Mouse (Mus musculus) midbrain, embryonic 14.5 days (tissue): ENCODE measurements around the gene Pam. TPM values are rescaled to one million over a fixed set of nuclear protein-coding genes. Genes with fewer than 3 reads are reported as not detected.

Experiments
- ATAC-seq: fragments of 200-750 bp; cut with Nextera tagmentation; 2 replicates; pipeline ENCODE4 v1.8.0; 2017; ENCODE audit warnings: moderate number of reproducible peaks, moderate library complexity; ENCODE audit not compliant: low FRiP score, low TSS enrichment
- DNase-seq: peaks from one replicate; pipeline ENCODE4 v3.0.0-alpha.2; 2015
- H3K27ac ChIP-seq: fragments of 300-500 bp; sonication (generic); replicated peaks from 2 replicates; pipeline ENCODE4 v1.5.1; 2014; ENCODE audit warnings: mild to moderate bottlenecking, low read depth, low read length, moderate library complexity
- H3K27me3 ChIP-seq: fragments of 300-500 bp; sonication (generic); 2 replicates; pipeline ENCODE4 v1.6.1; 2014; ENCODE audit warnings: low read length, control low read depth, mixed read lengths; ENCODE audit not compliant: control insufficient read depth, insufficient read depth
- H3K36me3 ChIP-seq: fragments of 300-500 bp; sonication (generic); 2 replicates; pipeline ENCODE4 v1.6.1; 2014; ENCODE audit warnings: low read length, control low read depth; ENCODE audit not compliant: control insufficient read depth, insufficient read depth
- H3K4me1 ChIP-seq: fragments of 300-500 bp; sonication (generic); 2 replicates; pipeline ENCODE4 v1.6.1; 2014; ENCODE audit warnings: mild to moderate bottlenecking, antibody characterized with exemption, low read length, control low read depth; ENCODE audit not compliant: control insufficient read depth, insufficient read depth
- H3K4me2 ChIP-seq: fragments of 300-500 bp; sonication (generic); 2 replicates; pipeline ENCODE4 v1.6.1; 2014; ENCODE audit warnings: mild to moderate bottlenecking, low read length, moderate library complexity
- H3K4me3 ChIP-seq: fragments of 300-500 bp; sonication (generic); replicated peaks from 2 replicates; pipeline ENCODE4 v1.5.1; 2014; ENCODE audit warnings: low read depth, low read length
- H3K9ac ChIP-seq: fragments of 300-500 bp; sonication (generic); replicated peaks from 2 replicates; pipeline ENCODE4 v1.6.1; 2014; ENCODE audit warnings: mild to moderate bottlenecking, low read length, moderate library complexity
- H3K9me3 ChIP-seq: fragments of 300-500 bp; sonication (generic); 2 replicates; pipeline ENCODE4 v1.6.1; 2016; ENCODE audit warnings: low read length, control low read depth, mixed read lengths; ENCODE audit not compliant: control insufficient read depth
- WGBS: fragments of 180-500 bp; shearing (Covaris S2); extraction: QIAGEN DNeasy Blood & Tissue Kit; methylation state at CpG from one replicate; pipeline ENCODE4 v1.1.7; 2014; 5-methylcytosine and 5-hydroxymethylcytosine counted together
- polyA plus RNA-seq: library from polyadenylated mRNA; unstranded; fragments of >200 nt; fragmentation: Nextera tagmentation; extraction: Ambion mirVana; gene quantifications from 2 replicates; pipeline ENCODE4 v1.2.1, GENCODE M21; 2014

The Pam gene
- polyA plus RNA-seq, 1 experiment from 2014 or later = 47.2 TPM

GRCm38 (mm10) chr1:98072045-98072444 lies 23.4 kb downstream of the Pam start:
- H3K27ac ChIP-seq = no peak overlapping the region
- 0 out of 2 replicates have a peak, but pooled peaks cover 8% of the 10 kb centered on the region for H3K4me1 ChIP-seq
- DNase-seq = no peak
- H3K4me2 ChIP-seq = no peak overlapping the region
- no peaks in the 10 kb centered on the region for H3K27me3 ChIP-seq
- WGBS = 55% methylated on average over 6 of the region's 6 CpGs
- no peaks in the 10 kb centered on the region for H3K36me3 ChIP-seq
- no peak overlapping the region for H3K9ac ChIP-seq
- ATAC-seq = no peak
- H3K4me3 ChIP-seq = no peak overlapping the region
- H3K9me3 ChIP-seq = no peaks in the 10 kb centered on the region

DNA sequence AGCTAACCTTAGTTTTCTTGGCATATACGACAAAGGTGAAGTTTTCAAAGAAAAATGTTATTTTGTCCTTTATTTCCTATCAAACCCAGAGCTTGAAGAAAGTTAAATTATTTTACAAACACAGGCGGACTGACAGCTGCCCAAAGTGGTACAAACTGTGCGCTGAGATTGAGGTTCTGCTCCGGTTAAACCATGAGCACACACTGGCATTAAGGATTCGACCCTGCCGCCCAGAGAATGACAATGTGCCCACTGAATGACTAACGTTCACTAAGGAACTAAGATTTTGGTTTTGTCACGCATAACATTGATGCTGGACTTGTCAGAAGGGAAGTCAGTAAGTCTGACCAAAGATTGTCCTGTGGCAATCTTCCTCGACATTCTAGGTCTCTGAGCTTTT lies 24.0 kb downstream of the Pam start:
- WGBS = 86% methylated on average over 9 of the region's 9 CpGs
- no peak overlapping the region for H3K4me2 ChIP-seq
- H3K9me3 ChIP-seq = no peaks in the 10 kb centered on the region
- H3K4me3 ChIP-seq = no peak overlapping the region
- no peak overlapping the region for H3K9ac ChIP-seq
- H3K4me1 ChIP-seq = 0 out of 2 replicates have a peak, but pooled peaks cover 8% of the 10 kb centered on the region
- no peaks in the 10 kb centered on the region for H3K36me3 ChIP-seq
- DNase-seq = no peak
- H3K27me3 ChIP-seq = no peaks in the 10 kb centered on the region
- no peak overlapping the region for H3K27ac ChIP-seq
- ATAC-seq = no peak

GRCm38 (mm10) chr1:98070743-98071325 lies 24.6 kb downstream of the Pam start:
- 80% methylated on average over 5 of the region's 5 CpGs for WGBS
- H3K4me3 ChIP-seq = no peak overlapping the region
- H3K9ac ChIP-seq = no peak overlapping the region
- no peaks in the 10 kb centered on the region for H3K9me3 ChIP-seq
- H3K4me1 ChIP-seq = 0 out of 2 replicates have a peak, but pooled peaks cover 8% of the 10 kb centered on the region
- no peak for DNase-seq
- no peaks in the 10 kb centered on the region for H3K27me3 ChIP-seq
- H3K36me3 ChIP-seq = no peaks in the 10 kb centered on the region
- no peak for ATAC-seq
- no peak overlapping the region for H3K27ac ChIP-seq
- H3K4me2 ChIP-seq = no peak overlapping the region

DNA sequence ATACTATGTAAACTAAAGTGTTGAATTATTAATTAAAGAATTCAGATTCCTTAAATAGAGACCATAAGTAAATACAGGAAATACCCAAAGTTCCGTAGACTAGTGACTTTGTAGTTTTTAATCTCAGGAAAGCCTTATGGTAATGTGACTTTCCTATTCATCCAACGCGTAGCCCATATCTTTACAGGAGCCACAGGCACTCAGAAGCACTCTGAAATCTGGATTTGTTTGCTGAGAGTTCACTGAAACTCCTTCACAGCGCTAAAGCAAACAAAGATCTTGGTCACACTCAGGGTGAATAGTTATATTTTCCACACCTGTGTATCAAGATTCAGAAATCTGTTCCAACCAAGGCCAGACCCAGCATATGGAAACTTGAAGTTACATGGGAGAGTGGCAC lies 27.3 kb downstream of the Pam start:
- no peak overlapping the region for H3K27ac ChIP-seq
- DNase-seq (no peak), ATAC-seq (no peak)
- H3K36me3 ChIP-seq = no peaks in the 10 kb centered on the region
- 90% methylated on average over 4 of the region's 4 CpGs for WGBS
- no peak overlapping the region for H3K4me3 ChIP-seq
- H3K4me2 ChIP-seq = no peak overlapping the region
- 0 out of 2 replicates have a peak, but pooled peaks cover 1% of the 10 kb centered on the region for H3K4me1 ChIP-seq
- H3K9me3 ChIP-seq = no peaks in the 10 kb centered on the region
- H3K9ac ChIP-seq = no peak overlapping the region
- H3K27me3 ChIP-seq = no peaks in the 10 kb centered on the region

- DNase-seq = no peak
- Histone ChIP-seq H3K27me3 (no peaks in the 10 kb centered on the region), H3K9ac (no peak overlapping the region), H3K4me1 (0 out of 2 replicates have a peak, but pooled peaks cover 3% of the 10 kb centered on the region), H3K4me2 (no peak overlapping the region), H3K9me3 (no peaks in the 10 kb centered on the region), H3K36me3 (no peaks in the 10 kb centered on the region), H3K27ac (no peak overlapping the region), H3K4me3 (no peak overlapping the region)
- WGBS = 79% methylated on average over 2 of the region's 2 CpGs
- ATAC-seq = no peak
Observed at GRCm38 (mm10) chr1:98062074-98062473, 33.4 kb downstream of the Pam start.

GRCm38 (mm10) chr1:98059401-98059800 lies 36.0 kb downstream of the Pam start:
- Histone ChIP-seq H3K4me2 (no peak overlapping the region), H3K36me3 (no peaks in the 10 kb centered on the region), H3K9ac (no peak overlapping the region), H3K4me1 (peaks cover 11% of the 10 kb centered on the region; the same call in 1 of the 2 replicates), H3K27ac (no peak overlapping the region), H3K9me3 (no peaks in the 10 kb centered on the region), H3K4me3 (no peak overlapping the region), H3K27me3 (no peaks in the 10 kb centered on the region)
- no peak for DNase-seq
- WGBS = 78% methylated on average over 1 of the region's 1 CpGs
- ATAC-seq = no peak

DNA sequence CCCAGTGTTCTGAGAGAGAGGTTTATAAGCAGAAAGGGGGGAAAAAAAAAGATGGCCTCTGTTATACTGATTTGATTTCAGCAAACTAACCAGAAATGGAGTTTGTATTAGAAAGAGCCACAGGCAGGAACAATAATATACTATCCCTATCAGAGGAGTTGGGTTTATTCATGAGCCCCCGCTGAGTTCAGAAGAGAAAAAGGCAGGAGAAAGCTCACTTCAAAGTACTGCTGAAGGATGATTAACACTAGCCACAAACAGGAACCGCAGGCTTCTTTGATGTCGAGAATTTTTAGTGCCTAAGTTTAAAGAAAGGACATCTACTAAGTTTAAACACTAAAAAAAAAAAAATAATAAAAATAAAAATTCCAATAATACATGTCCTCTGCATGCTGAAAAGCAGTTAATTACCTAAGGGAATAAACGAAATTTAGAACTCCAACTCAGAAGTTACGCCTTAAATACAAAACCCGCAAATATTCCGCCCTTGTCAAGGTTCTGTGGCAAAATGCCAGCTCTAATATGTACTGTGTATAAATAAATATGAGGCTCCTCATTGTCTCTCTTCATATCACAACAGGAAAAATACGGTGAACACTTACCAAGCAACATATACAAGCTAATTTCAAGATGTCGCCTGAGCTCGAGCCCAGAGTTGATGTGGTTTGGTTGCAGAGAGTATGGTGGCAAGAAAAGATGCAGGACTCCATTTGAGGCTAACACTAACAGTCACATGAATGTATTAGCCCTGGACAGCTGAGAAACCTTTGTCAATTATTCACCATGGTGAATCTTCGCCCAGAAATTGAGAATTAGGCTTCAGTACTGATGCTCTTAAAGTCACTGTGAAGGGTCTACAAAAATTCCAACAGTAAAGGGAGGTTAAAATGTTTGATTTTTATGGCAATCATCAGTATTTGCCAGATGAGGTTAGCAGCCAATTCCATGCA lies 38.2 kb downstream of the Pam start:
- H3K27me3 ChIP-seq = no peaks in the 10 kb centered on the region
- H3K4me2 ChIP-seq = no peak overlapping the region
- peaks cover 12% of the 10 kb centered on the region; the same call in 1 of the 2 replicates for H3K4me1 ChIP-seq
- peak overlapping the region; percentile 57; the same call in 1 of the 2 replicates for H3K27ac ChIP-seq
- H3K9me3 ChIP-seq = no peaks in the 10 kb centered on the region
- 43% methylated on average over 11 of the region's 11 CpGs for WGBS
- ATAC-seq = peak; percentile 47; the same call in 1 of the 2 replicates
- H3K4me3 ChIP-seq = no peak overlapping the region
- H3K9ac ChIP-seq = no peak overlapping the region
- no peaks in the 10 kb centered on the region for H3K36me3 ChIP-seq
- DNase-seq = peak; percentile 61

DNA sequence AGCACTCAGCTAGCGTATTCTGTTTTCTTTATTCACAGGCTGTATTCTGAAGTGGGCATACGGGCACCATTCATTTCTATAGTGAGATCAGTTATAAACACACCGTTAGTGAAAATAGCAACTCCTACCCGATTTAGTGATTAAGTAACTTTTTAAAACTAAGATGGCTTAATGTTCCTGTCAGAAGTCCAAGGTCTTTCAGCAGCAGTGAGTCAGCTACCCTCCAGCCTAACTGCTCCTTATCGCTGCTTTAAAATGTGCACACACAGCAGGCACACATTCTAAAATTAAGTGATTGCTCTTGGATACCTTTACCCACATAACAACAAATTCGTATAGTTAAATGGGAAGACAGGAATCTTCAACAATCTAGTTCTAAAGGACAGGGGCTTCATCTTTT lies 39.2 kb downstream of the Pam start:
- Histone ChIP-seq H3K4me1 (peaks cover 12% of the 10 kb centered on the region; the same call in 1 of the 2 replicates), H3K27ac (no peak overlapping the region), H3K27me3 (no peaks in the 10 kb centered on the region), H3K4me3 (no peak overlapping the region), H3K9me3 (no peaks in the 10 kb centered on the region), H3K36me3 (no peaks in the 10 kb centered on the region), H3K9ac (no peak overlapping the region), H3K4me2 (no peak overlapping the region)
- no peak for ATAC-seq
- DNase-seq = no peak
- 73% methylated on average over 6 of the region's 6 CpGs for WGBS
